Mouse (Mus musculus): Measurements from ENCODE around the gene Mrpl38. TPM values are rescaled to one million over a fixed set of nuclear protein-coding genes. Genes with fewer than 3 reads are reported as not detected.
"Not testable (repeated sequence)": the region's sequence is repeated elsewhere in the genome, so short reads cannot be mapped to it uniquely, and the experiment has no call there.

Gene Mrpl38
- total RNA-seq, 2 experiments from 2014 or later, result 48.4 to 52.9 TPM

DNA sequence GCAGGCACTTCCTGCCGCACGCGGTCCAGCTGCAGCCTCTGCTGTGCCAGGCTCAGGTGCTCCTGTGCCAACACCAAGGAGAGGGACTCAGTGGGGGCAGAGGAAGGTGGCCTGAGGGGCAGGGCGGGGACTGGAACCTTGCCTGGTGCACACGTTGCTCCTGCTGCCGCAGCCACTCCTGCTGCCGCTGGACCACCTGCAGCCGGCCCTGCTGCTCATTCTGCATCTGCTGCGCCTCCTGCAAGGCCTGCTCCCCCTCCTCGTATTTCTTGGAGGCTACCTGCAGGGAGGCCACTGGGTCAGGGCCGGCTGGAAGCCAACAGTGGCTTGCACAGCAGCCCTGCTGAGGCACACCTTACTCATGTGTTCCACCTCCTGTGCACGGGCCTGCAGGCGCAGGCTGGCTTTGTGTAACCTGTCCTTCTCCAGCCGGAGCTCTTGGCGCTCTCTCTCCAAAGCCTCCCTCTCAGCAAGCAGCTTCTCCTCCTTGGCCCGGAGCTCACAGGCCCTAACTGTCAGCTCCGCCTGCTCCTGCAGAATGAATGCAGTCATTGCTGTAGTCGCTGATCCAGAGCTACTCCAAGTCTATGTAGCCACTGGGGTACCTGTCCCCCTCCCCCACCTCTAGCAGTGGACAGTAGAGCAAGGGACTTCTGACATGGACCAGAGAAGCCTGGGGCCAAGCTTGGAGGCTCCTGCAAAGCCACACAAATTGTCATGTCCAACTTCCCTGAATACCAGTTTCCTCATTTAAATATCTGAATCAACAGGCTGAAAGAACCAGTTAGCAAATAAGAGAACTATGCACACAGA lies 7.0 kb upstream of the Mrpl38 start:
- DNase-seq (ENCODE audit: low spot score), result no peak

DNA sequence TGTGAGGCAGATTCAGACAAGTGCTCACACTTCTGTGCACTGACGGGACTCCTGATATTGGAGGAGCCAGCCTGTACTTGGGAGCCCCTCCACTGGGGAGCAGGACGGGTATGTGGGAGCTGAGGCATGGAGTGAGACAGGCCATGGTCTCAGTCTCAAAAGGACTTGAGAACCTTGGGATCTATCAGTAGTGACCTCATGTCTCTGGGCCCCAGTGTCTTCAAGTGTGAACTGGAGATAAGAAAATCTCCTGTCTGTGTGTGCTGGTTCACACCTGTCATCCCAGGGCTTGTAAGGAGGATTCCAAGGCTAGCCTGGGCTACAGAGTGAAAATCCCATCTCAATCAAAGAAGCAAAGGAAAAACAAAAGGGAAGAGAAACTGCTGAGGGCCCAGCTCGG lies 4.8 kb upstream of the Mrpl38 start:
- no peak for DNase-seq (ENCODE audit: low spot score)

DNA sequence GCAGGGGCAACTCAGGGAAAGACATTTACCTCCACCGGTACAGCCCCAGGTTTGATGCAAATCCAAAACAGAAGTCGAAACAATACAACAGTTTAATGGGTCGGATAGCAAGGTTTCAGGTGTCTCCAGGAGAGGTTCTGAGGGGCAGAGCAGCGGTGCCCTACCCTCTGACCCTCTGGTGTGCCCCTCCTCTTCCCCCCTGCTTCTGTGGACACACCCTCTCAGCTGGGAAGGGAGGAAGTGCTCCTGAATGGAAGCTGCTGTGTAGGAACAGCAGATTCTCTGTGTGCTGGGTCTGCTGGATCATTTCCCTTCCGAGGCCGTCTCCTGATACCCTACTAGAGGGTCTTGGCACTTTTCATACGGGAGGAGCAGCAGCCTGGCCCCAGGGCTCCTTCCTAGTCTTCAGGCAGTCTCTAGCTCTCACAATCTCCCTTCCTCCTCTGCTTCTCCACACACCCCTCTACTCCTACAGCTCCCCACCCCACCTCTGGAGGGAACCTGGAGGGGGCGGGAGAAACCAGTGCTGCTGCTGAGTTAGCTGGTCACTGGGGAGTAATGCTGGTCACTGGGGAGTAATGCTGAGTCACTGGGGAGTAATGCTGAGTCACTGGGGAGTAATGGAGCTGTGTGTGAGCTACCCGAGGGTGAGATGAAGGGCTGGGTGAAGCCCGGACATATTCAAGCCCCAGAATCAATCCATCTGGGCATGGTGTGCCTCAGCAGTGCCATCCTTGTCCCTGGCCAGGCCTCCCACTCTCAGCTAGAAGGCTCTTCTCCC lies 3.7 kb upstream of the Mrpl38 start:
- DNase-seq (ENCODE audit: low spot score), result no peak

DNA sequence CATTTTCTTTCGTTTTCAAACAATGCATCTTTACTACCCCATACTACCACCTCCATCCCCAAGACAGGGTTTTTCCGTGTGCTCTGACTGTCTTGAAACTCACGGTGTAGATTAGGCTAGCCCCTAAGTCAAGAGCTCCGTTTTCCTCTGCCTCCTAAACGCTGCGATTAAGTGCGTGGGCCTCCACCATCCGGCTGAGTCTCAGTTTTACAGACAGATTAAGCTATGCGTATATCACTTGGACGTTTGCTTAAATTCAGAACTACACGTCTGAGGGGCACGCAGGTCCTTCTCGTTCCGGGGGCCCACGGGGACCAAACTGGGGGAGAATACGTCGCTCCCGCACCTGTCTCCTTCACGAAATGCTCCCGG lies 586 bp downstream of the Mrpl38 start:
- DNase-seq (ENCODE audit: low spot score), result no peak

DNA sequence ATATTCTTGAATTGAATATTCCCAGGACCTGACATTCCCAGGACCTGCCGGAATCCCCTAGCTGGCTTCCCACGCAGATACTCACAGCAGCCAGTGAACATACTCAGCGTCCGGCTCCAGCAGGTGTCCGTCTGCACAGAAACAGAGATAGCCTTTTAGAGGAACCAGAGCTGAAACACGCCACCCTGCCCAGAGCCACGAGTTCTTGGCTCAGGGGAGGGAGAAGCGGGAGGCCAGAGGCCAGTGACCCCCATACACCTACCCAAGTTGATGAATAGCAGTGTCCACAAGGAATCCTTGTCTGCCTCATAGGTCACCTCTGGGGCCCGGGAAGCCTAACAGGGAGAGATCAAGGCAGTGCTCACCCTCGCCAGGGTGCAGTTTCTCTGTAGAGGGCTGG lies 4.5 kb downstream of the Mrpl38 start:
- no peak for DNase-seq (ENCODE audit: low spot score)

DNA sequence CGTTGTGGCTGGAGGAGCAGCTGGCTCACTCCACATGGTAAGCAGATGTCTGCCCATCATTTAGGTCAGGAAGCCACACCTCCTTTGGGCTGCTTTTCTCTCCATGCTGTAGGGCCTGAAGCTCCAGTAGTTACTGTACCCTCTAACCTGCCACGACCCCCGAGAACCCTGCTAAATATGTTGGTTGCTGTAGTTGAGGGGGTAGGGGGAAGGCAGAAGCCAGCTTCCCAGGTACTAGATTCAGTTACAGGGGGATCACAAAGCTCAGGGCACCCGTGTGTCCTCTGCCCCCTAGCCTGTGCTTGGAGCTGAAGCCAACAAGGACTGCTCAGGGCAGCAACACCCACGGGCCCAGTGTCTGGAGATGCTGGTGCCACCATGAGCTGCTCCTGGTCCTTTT lies 5.2 kb downstream of the Mrpl38 start:
- no peak for DNase-seq (ENCODE audit: low spot score)

DNA sequence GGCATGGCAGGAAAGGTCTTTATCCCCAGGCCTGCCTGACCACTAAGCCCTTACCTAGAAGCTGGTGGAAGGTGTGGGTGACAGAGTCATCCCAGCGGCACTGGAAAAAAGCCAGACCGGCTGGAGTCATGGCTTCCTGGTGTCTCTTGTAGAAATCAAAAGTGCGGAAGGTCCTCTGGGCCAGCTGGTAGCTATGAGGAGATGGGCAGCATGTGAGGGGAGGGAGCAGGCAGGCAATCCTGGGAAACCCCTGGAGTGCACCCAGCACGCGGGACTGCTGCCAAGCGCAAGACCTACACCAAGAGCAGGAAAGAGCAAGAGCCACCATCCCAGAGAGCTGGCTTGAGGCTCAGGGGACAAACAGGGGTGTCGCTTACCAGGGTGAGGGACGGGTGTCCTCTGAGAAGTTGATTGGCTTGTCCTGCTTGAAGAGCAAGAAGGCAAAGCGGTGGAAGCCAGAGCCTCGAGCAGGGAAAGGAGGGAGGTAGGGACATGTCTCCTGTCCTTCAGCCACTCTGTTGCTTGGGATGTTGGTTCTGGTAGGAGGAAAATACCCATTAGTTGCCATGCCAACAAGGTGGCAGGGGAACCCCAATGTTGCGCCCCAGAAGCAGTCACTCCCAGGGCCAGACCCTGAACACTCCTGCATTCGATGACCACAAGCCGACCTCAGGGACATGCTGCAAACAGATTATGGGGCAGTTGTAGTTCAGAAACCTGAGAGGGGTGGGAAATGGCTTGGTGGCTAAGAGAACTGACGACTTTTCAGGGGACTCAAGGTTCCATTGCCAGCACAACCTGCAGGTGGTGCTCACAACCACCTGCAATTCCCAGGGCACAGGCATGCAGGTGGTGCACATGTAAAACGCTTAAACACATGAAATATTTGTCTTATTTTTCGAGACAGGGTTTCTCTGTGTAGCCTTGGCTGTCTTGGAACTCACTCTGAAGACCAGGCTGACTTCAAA lies 6.0 kb downstream of the Mrpl38 start:
- no peak for DNase-seq (ENCODE audit: low spot score)

DNA sequence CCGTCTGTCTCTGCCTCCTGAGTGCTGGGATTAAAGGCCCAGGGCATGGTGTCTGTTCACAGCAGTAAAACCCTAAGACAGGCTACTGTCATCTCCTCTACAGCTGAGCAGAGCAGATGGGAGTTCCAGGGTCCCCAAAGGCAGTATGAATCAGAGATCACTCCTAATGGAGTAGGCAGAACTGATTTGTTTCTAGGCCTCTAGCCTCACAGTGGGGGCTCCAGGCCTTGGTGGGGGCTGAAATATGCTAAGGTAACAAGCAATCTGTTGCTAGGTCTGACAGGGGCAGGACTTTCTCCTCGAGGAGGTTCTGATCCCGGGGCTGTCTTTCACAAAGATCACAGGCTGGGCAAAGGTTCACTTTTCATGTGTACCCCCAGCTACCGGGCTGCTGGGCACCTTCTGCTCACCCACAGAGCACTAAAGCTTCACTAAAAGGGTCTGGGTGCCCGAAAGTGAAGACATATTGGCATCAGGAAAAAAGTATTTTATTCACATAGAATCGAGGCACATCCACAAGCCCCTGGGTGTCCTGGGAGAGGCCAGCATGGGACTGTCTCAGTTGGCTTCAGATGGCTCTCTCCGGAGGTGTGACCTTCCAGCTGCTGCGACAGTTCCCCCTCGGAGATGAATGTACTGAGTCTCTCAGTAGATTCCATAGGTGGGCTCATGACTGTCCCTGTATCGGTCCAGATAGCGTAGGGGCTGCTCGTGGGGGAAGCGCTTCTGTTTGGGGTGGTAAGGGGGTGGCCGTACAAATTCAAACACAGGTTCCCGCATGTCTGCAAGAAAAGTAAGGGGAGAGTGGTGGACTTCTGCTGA lies 7.1 kb downstream of the Mrpl38 start:
- no peak for DNase-seq (ENCODE audit: low spot score)

DNA sequence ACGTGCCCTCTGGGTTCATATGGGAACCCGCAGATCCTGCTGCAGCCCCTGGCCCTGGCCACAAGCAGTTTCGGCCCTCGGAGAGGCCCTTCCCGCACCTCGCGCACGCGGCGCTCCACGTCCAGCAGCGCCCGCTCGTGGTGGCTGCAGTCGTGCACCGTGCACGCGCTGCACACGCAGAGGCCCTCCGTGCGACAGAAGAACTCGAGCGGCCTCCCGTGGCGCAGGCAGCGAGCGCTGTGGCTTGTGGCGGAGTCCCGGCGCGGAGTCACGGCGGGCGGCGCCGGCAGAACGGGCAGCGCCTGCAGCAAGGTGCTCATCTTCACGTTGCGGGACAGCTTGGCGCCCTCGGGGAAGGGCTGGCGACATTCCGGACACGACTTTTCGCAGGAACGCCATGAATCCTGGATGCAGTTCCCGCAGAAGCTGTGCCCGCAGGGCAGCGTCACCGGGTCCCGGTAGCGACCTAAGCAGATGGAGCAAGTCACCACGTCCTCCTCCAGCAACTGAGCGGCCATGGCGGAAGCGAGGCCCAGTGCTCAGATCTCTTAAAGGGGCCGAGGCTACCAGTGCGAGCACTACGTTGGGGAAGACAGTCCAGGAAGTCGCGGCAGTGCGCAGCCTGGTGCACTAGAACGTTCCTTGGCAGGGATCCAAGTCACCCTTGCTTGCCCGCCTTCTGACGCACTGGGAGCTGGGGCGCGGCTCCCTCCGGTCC lies 8.0 kb downstream of the Mrpl38 start, which contains the start of gene Trim65:
Trim65 (minus strand) TSS at position 641 of the 718 bp plus-strand sequence.
- DNase-seq (ENCODE audit: low spot score), result peak; percentile 89

DNA sequence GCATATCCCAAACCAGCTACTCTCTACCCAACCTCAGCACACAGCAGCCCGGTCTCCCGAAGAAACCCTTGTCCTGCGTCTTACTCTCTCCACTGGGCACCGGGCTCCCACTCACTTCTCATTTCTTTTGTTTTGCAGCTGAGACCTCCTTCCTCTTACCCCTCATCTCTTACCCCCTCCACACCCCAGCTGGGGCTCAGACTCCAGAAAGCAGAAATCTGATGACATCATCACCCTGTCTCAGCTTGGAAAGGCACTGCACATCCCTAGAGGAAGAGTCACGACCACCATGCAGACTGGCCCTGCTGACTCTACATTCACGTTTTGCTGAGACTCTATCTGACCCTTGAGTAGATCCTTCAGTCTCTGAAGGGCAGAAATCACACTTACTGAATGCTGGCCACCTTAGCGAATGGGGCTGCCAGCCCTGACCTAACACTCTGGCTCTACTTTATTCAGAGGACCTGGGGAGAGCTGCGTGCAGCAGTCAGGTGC lies 8.6 kb downstream of the Mrpl38 start:
- no peak for DNase-seq (ENCODE audit: low spot score)

DNA sequence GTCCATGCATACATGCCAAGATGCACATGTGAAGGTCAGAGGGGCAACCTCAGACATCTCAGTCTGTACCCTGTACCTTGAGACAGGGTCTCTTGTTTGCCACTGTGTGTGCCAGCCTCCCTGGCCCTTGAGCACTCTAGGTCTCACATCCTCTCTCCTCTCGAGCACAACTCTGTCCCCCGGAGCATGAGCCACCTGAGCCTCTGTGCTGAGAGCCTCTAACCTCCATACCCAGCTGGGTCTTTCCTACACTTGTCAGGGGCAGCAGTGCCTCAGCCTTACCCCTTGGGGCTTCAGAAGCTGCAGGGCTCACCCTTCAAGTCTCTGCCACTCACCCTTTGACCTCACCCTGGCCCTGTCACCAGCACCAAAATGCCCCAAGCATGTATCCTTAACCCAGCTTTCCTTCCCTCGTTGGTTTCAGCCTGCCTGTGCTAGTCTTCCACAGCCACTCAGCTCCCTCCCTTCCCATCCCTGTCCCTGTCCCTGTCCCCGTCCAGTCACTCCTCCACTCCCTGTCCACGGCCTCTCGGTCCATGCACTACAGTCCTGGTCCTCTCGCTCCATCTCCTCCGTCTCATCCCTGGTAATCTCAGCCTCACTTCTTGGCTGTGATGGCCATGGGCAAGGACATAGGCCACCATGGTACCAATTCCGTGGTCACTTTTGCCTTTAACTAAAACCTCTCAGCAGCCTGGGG lies 9.4 kb downstream of the Mrpl38 start:
- no peak for DNase-seq (ENCODE audit: low spot score)

DNA sequence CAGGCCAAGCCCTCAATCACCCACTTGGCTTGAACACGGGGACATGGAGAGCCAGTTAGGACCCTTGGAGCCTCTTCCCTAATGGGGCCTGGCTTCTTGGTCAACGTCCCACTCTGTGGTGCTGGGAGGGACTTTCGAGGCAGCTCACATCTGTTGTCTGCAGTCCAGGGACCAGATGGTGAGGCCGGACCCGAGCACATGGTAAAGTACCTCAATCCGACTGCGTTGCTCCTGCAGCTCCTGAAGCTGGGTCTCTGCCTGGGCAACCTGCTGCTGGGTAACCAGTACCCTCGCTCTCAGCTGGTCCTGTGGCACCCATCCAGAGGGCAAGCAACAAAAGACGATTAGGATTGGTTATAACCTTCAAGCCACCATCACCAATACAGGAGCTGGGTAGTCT lies 10.7 kb downstream of the Mrpl38 start:
- no peak for DNase-seq (ENCODE audit: low spot score)

DNA sequence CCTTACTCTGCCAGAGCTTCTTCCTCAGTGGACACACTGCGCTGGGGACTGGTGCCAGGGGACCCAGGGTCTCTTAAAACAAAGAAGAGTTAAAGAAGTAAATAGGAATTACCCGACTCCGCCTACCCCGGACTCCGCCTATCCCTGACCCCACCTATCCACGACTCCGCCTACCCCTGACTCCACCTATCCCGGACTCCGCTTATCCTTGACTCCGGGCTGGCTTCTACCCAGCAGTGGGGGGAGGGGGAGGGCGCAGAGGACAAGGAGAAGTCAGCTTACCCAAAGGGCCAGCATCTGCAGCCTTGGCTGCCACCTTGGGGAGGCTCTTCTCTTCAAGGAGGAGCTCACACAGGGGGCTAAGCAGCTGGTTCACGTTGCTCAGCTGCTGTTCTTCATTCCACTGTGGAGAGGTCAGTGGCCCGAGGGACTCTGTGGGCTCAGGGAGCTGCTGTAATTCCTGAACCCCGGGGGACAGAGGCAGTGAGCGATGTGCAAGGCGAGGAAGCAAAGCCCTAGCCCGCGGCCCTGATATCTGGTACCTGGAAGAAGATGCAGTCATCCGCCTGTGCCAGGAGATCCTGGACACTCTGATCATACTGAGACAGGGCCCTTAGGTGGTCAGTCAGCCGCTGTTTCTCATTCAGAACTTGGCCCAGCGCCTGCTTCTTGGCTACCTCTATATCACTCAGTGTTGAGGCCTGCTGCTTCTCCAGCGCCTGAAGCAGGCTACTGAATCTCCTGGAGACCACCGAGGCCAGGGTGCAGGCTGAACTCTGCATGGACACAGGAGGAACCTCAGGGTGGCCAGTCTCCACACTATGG lies 11.3 kb downstream of the Mrpl38 start, which contains the start of gene Trim47:
Trim47 (minus strand) TSS at position 55 of the 825 bp plus-strand sequence.
- DNase-seq (ENCODE audit: low spot score), result peak; percentile 70

DNA sequence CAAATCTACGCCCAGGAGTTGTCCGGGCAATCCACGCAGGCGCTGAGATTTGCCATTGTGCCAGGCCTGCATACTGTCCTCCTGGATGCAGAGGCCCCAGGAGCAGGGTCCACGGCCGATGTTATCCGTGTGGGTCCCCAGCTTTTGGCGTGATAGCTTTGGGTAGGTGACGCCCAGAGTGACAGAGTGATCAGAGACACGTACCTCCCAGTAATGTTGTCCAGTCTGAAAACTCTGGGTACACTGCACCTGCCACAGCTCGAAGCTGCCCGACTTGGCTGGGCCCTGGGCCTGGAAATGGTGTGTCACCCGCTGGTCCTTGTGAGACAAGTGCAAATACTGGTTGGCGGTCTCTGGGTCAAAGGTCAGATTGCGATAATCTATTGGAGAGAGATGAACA lies 12.4 kb downstream of the Mrpl38 start:
- no peak for DNase-seq (ENCODE audit: low spot score)

DNA sequence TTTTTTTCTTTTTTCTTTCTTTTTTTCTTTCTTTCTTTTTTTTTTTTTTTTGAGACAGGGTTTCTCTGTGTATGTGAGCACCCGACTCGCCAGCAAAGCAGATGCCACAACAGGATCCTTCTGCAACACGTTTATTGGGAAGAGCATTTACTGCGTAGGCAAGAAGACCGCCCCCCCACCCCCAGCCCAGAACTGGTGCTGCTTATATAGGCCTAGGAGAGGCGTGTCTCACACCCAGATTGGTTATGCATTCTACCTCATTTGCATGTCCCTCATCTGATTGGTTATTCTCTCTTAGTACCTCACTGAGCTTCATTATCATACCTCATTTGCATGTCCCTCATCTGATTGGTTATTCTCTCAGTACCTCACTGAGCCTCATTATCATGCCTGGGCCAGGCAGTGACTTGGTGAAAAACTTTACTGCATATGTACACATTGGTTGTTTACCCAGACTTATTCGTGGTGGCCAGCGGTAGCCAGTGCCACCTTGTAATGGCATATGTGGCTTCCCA lies 16.9 kb downstream of the Mrpl38 start:
- DNase-seq (ENCODE audit: low spot score), result not testable (repeated sequence)

DNA sequence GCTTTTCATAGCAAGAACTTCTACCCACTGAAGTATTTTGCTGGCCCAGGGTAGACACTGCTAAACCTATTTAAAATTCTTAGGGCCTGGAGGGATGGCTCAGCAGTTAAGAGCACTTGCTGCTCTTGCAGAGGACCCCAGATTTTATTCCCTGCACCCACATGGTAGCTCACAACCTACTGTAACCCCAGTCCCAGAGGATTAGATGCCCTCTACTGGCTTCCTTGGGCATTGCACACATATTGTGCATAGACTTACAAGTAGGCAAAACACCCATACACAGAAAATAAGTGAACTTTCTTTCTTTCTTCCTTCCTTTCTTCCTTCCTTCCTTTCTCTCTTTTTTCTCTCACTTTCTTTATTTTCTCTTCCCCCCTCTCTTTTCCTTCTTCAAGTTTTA lies 20.8 kb downstream of the Mrpl38 start:
- no peak for DNase-seq (ENCODE audit: low spot score)

DNA sequence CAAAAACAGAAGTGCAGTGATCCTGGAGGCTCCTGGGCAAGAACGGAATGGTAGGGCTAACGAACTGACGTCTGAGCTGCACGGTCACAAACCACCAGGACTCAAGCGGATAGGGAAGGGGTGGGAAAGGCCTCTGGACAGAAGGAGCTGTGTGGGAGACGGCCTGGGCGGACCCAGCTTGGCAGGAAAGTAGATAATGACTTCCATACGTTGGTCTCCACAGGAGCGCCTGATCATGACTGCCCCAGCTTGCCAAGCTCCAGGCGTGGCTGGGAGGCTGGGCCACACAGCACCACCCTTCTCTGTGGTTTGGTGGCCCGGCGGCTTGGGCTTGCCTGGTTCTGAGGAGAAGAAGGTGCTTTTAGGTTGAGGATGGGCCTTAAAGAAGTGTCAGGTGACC lies 21.4 kb downstream of the Mrpl38 start:
- no peak for DNase-seq (ENCODE audit: low spot score)

DNA sequence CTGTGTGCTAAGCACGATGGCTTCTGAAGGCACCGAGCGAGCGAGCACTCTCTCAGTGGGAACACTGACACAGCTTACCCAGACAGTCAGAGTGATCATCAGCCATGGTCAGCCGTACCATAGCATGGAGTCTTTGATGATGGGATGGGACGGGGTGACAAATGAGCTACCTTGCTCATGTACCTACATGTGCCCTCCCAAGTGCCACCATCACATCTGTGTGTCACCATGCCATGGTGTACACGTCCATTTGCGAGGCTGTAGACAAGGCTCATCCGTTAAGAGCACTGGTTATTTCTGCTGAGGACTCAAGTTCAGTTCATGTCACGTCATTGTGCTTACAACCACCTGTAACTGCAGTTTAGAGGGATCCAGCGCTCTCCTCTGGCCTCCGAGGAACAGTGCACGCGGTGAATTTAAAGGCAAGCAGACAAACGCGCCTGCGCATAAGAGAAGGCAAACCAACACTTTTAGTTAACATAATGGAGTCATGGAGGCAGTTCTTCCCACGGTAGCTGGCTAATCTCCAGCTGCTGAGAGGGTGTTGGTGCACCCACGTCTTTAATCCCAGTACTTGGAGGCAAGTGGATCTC lies 27.0 kb downstream of the Mrpl38 start:
- DNase-seq (ENCODE audit: low spot score), result no peak
